Mouse (Mus musculus) lung, embryonic 15.5 days (tissue): ENCODE data around the gene Tdrd12. TPM values are rescaled to one million over a fixed set of nuclear protein-coding genes. Genes with fewer than 3 reads are reported as not detected.

ENCODE experiments used
- ATAC-seq: fragments of 200-750 bp; cut with Nextera tagmentation; 2 replicates; pipeline ENCODE4 v1.8.0; 2017; ENCODE audit warnings: moderate number of reproducible peaks, borderline replicate concordance; ENCODE audit not compliant: low FRiP score, low TSS enrichment; ENCODE audit errors: extremely low read depth
- H3K27ac ChIP-seq: fragments of 300-500 bp; sonication (generic); 2 replicates; pipeline ENCODE4 v1.5.1; 2015; ENCODE audit warnings: moderate library complexity, mild to moderate bottlenecking, inconsistent platforms
- H3K27me3 ChIP-seq: fragments of 300-500 bp; sonication (generic); 2 replicates; pipeline ENCODE4 v1.6.1; 2015; ENCODE audit warnings: inconsistent platforms
- H3K36me3 ChIP-seq: fragments of 300-500 bp; sonication (generic); 2 replicates; pipeline ENCODE4 v1.6.1; 2015; ENCODE audit warnings: inconsistent platforms
- H3K4me1 ChIP-seq: fragments of 300-500 bp; sonication (generic); 2 replicates; pipeline ENCODE4 v1.6.1; 2015; ENCODE audit warnings: inconsistent platforms
- H3K4me2 ChIP-seq: fragments of 300-500 bp; sonication (generic); 2 replicates; pipeline ENCODE4 v1.6.1; 2015; ENCODE audit warnings: inconsistent platforms, mild to moderate bottlenecking, moderate library complexity
- H3K4me3 ChIP-seq: fragments of 300-500 bp; sonication (generic); 2 replicates; pipeline ENCODE4 v1.5.1; 2015; ENCODE audit warnings: mild to moderate bottlenecking, inconsistent platforms
- H3K9ac ChIP-seq: fragments of 300-500 bp; sonication (generic); 2 replicates; pipeline ENCODE4 v1.6.1; 2015; ENCODE audit warnings: inconsistent platforms
- H3K9me3 ChIP-seq: fragments of 300-500 bp; sonication (generic); 2 replicates; pipeline ENCODE4 v1.6.1; 2016; ENCODE audit warnings: inconsistent platforms
- WGBS: fragments of 180-500 bp; shearing (Covaris S2); methylation state at CpG from one replicate; pipeline ENCODE4 v1.1.7; 2015; 5-methylcytosine and 5-hydroxymethylcytosine counted together
- polyA plus RNA-seq: library from polyadenylated mRNA; unstranded; fragments of >200 nt; fragmentation: Nextera tagmentation; extraction: Ambion mirVana; gene quantifications from 2 replicates; pipeline ENCODE4 v1.2.1, GENCODE M21; 2015

Gene Tdrd12
- polyA plus RNA-seq, 1 experiment from 2014 or later: 0.29 TPM

DNA sequence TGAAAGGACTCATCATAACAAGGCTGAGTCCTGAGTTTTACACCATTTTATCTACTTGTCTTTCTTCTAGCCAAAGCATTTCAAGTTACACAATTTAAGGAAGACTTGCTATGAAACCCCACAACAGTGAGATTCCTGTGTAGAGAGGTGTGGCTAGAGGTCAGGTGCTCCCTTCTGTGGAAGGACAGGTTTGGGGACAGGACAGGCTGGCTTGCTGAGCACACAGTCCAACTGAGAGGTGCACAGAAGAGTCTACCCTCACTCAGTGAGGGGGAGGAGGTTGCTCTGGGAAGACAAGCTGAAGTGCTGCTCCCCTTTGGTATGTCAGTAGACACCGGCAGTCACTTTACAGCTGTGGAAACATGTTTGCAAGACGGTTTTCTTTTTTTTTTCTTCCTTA is 61.1 kb downstream of the Tdrd12 start:
- H3K4me2 ChIP-seq: no peak overlapping the region
- 40% methylated on average over 2 of the region's 2 CpGs for WGBS
- ATAC-seq: no peak
- no peak overlapping the region for H3K27ac ChIP-seq
- no peaks in the 10 kb centered on the region for H3K36me3 ChIP-seq
- H3K27me3 ChIP-seq: no peaks in the 10 kb centered on the region
- no peaks in the 10 kb centered on the region for H3K9me3 ChIP-seq
- no peak overlapping the region for H3K9ac ChIP-seq
- no peak overlapping the region for H3K4me3 ChIP-seq
- H3K4me1 ChIP-seq: no peaks in the 10 kb centered on the region

DNA sequence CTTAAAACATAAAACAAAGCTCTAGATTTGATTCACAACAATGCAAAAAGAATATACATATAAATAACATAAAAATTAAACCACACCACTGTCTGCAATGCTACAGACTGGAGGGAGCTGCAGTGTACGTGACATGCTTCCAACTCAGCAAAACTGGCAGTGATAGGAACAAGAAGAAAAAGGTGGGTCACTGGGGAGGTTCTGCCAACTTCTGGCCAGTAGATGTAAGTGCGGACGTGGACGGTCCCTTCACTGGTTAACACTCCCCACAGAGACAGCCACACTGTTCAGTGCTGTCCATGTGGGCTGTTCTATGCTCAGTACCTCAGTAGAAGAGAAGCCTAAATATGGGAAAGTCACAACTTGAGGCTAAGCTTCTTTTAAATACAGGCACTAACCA is 66.8 kb downstream of the Tdrd12 start:
- ATAC-seq: no peak
- 44% methylated on average over 4 of the region's 4 CpGs for WGBS
- no peak overlapping the region for H3K9ac ChIP-seq
- no peak overlapping the region for H3K4me2 ChIP-seq
- H3K27ac ChIP-seq: no peak overlapping the region
- no peaks in the 10 kb centered on the region for H3K36me3 ChIP-seq
- no peak overlapping the region for H3K4me3 ChIP-seq
- H3K9me3 ChIP-seq: no peaks in the 10 kb centered on the region
- no peaks in the 10 kb centered on the region for H3K27me3 ChIP-seq
- H3K4me1 ChIP-seq: no peaks in the 10 kb centered on the region

DNA sequence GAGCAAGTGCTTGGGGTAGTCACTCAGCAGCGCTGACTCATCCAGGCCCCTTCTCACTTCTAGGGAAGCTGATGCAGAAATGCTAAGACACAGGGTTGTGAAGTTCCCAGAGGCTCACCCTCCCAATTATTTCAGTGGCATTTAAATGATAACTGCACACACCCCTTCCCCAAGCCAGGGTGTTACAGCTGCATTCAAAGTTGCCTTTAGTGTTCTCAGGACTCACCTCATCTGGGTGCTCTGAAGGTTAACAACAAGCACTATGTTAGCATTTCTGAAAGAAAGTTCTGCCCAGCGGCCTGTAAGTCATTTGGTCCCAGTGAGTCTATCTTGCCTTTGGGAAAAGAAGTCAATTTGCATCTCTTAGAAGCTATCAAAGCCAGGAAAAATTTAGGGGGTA is 69.7 kb downstream of the Tdrd12 start:
- Histone ChIP-seq H3K9ac (no peak overlapping the region), H3K27ac (no peak overlapping the region), H3K27me3 (no peaks in the 10 kb centered on the region), H3K4me3 (no peak overlapping the region), H3K36me3 (no peaks in the 10 kb centered on the region), H3K9me3 (no peaks in the 10 kb centered on the region), H3K4me1 (no peaks in the 10 kb centered on the region), H3K4me2 (no peak overlapping the region)
- ATAC-seq: no peak
- 58% methylated on average over 2 of the region's 2 CpGs for WGBS

DNA sequence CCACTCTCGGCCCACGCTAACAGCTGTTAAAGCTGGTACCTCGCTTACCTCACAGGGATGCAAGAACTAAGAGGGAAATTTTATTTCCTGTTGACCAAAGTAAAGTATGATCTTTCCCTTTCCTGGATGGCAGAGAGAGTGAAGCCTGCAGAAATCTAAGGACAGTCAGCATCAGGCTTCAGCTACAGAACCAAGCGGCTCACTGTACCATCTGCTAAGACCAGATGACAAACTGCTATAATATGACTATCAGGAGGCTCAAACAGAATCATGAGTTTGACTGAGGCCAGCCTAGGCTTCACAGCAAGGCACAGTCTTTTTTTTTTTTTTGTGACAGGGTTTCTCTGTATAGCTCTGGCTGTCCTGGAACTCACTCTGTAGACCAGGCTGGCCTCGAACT is 72.5 kb downstream of the Tdrd12 start:
- Histone ChIP-seq H3K27me3 (no peaks in the 10 kb centered on the region), H3K4me2 (no peak overlapping the region), H3K4me3 (no peak overlapping the region), H3K4me1 (no peaks in the 10 kb centered on the region), H3K36me3 (no peaks in the 10 kb centered on the region), H3K9me3 (no peaks in the 10 kb centered on the region), H3K27ac (no peak overlapping the region), H3K9ac (no peak overlapping the region)
- no peak for ATAC-seq
- WGBS: 87% methylated on average over 5 of the region's 5 CpGs

DNA sequence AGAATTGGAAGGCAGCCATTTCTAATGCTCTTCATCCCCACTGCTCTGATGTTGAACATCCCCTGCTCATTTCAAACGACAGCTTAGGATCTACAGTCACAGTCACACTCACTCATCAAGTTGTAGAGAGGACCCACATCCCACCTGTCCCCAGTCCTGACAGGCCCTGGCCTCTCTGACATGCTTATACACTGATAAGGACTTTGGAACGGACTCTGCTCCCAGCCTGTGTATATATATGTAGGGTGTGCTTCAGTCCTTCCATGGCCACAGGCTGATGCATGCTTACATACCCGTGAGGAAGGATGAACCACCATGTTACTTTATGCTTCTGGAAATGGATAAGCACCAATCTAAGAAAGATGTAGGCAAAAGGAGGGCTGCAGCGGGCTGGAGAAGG is 76.6 kb downstream of the Tdrd12 start:
- no peaks in the 10 kb centered on the region for H3K9me3 ChIP-seq
- no peak overlapping the region for H3K4me3 ChIP-seq
- H3K9ac ChIP-seq: no peak overlapping the region
- H3K27me3 ChIP-seq: no peaks in the 10 kb centered on the region
- H3K27ac ChIP-seq: no peak overlapping the region
- H3K4me1 ChIP-seq: no peaks in the 10 kb centered on the region
- no peaks in the 10 kb centered on the region for H3K36me3 ChIP-seq
- H3K4me2 ChIP-seq: no peak overlapping the region
- ATAC-seq: no peak
- 59% methylated on average over 4 of the region's 4 CpGs for WGBS

DNA sequence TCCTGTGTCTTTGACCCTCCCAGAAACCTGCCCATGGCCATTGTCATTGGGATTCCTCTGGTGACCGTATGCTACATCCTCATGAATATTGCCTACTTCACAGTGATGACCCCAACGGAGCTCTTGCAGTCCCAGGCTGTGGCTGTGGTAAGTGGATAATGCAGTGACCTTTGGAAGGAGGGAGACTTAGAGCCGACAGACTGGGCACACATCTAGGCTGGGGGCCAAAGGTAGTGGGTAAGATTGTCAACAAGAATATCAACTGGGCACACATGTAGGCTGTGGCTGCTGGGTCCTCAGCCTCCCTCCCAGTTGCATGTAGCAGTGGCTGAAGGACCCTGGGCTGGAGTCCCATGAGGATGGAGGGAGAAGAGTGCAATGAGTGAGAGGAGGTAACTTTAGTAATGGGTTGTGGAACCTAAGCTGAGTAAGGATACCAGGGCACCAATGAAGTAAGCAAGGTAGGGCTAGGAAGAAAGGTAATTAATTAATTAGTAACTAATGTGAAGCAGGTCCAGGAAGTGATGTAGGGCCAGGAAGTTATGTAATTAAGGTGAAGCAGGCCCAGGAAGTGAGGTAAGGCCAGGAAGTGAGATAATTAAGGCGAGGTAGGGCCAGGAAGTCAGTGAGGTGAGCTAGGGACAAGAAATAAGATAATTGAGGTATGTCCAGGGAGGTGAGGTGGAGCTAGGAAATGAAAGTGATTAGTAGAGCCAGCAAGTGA is 81.3 kb downstream of the Tdrd12 start:
- Histone ChIP-seq H3K9ac (no peak overlapping the region), H3K27me3 (no peaks in the 10 kb centered on the region), H3K4me2 (no peak overlapping the region), H3K27ac (no peak overlapping the region), H3K36me3 (no peaks in the 10 kb centered on the region), H3K9me3 (no peaks in the 10 kb centered on the region), H3K4me3 (no peak overlapping the region), H3K4me1 (no peaks in the 10 kb centered on the region)
- ATAC-seq: no peak
- 82% methylated on average over 4 of the region's 4 CpGs for WGBS

DNA sequence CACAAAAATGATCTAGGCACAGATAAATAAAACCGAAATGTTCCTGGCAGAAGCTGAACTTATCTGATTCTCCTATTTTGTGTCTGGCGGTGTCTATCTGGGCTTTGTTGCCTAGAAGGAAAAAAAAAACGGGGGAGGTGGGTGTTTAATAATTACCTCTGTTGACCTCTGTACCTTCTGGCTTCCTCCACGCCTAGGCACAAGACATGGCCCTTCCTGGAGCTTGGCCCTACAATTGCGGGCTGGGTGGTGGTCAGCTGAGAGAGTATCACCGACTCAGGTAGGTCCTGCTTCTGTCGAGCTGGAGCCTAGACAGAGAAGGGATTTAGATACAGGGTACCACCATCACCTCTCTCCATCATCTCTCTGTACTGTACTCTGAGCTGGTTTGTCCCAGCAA is 88.7 kb downstream of the Tdrd12 start:
- H3K36me3 ChIP-seq: no peaks in the 10 kb centered on the region
- ATAC-seq: no peak
- no peak overlapping the region for H3K27ac ChIP-seq
- no peak overlapping the region for H3K4me3 ChIP-seq
- 62% methylated on average over 7 of the region's 7 CpGs for WGBS
- no peaks in the 10 kb centered on the region for H3K4me1 ChIP-seq
- no peaks in the 10 kb centered on the region for H3K27me3 ChIP-seq
- no peak overlapping the region for H3K4me2 ChIP-seq
- H3K9me3 ChIP-seq: no peaks in the 10 kb centered on the region
- H3K9ac ChIP-seq: no peak overlapping the region

DNA sequence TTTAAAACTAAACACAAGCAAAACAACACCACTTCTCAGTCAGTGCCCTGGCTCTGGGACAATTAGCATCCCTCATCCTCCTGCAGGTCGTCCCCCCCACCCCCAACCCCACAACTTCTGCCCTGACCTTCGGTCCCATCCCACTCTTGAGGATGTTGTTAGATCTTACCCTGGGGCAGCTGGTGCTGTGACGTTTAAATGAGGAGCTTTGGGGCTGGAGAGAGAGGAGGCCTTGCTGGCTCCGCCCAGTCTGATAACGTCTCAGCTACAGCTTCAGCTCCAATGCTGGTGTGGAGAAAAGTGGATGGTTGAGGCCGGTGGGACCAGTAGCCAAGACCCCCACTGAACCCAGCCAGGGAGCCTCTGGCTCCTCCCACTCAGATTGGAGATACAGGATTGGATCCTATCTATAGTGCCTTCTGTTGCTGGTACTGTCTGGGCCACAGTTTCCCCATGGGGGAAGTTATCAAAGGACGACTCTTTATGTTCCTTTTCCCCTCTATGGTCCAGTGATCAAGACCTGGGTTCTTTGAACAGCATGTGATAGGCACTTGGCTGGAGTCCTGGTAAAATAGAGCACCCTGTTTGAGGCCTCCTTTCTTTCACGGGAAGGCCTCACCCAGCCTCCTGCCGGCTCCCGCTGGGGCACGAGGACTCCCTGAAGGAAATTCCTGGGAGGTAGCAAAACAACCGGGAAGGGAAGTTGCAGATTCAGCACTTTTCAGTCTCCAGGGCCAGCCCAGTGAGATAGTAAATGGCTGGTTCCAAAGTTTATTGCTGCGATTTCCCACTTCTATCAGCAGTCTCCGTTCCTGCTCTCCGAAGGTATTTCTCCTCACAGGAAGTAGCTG is 89.3 kb downstream of the Tdrd12 start, which contains the start of gene Slc7a9:
Gene Slc7a9, plus strand, starts transcription at position 801 of the 851 bp plus-strand sequence.
- Histone ChIP-seq H3K4me1 (no peaks in the 10 kb centered on the region), H3K4me2 (no peak within 1 kb of the TSS), H3K27me3 (no peaks in the 10 kb centered on the region), H3K9ac (no peak within 1 kb of the TSS), H3K36me3 (no peaks in the 10 kb centered on the region), H3K9me3 (no peaks in the 10 kb centered on the region), H3K27ac (no peak within 1 kb of the TSS), H3K4me3 (no peak within 1 kb of the TSS)
- ATAC-seq: peak; percentile 27; the same call in 1 of the 2 replicates
- 17% methylated on average over 15 of the region's 15 CpGs for WGBS

DNA sequence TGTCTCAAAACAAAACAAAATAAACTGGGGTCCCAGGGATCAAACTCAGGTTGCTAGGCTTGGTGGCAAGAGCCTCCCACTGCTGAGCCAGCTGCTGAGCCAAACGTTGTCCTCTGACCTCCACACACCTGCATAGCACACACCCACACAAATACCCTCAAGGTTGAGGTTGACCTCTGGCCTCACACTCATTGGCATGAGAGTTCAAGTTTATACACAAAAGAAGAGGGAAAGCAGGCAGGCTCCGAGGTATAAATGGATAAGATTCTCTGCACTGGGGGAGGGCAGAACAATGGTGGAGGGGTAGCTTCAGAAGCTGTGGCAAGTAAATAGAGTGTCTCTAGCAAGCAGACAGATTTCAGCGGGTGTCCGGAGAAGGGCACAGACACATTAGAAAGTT is 90.0 kb downstream of the Tdrd12 start:
- Histone ChIP-seq H3K36me3 (no peaks in the 10 kb centered on the region), H3K4me2 (no peak overlapping the region), H3K4me3 (no peak overlapping the region), H3K9ac (no peak overlapping the region), H3K9me3 (no peaks in the 10 kb centered on the region), H3K4me1 (no peaks in the 10 kb centered on the region), H3K27me3 (no peaks in the 10 kb centered on the region), H3K27ac (no peak overlapping the region)
- ATAC-seq: no peak
- WGBS: 28% methylated on average over 4 of the region's 4 CpGs

DNA sequence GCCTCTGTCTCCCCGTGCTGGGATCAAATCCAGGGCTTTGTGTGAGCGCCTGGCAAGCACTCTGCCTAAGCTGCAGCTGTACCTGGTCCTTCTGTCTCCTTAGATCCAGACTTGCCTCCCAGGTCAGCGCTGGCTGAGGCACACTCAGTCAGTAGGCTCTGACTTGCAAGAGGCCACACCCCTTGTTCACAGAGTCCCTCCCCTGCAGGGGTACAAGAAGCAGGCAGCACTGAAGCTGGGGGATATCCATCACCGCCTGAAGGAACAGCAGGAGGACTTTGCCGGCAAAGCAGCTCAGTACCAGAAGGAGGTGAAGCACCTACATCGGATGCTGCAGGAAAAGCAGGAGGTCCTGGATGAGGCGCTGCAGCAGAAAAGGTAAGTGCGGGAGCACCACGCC is 102.3 kb downstream of the Tdrd12 start:
- ATAC-seq: no peak
- Histone ChIP-seq H3K27ac (no peak overlapping the region), H3K4me2 (no peak overlapping the region), H3K9me3 (no peaks in the 10 kb centered on the region), H3K9ac (no peak overlapping the region), H3K4me1 (no peaks in the 10 kb centered on the region), H3K36me3 (peaks cover 70% of the 10 kb centered on the region), H3K27me3 (no peaks in the 10 kb centered on the region), H3K4me3 (no peak overlapping the region)
- 80% methylated on average over 9 of the region's 9 CpGs for WGBS

DNA sequence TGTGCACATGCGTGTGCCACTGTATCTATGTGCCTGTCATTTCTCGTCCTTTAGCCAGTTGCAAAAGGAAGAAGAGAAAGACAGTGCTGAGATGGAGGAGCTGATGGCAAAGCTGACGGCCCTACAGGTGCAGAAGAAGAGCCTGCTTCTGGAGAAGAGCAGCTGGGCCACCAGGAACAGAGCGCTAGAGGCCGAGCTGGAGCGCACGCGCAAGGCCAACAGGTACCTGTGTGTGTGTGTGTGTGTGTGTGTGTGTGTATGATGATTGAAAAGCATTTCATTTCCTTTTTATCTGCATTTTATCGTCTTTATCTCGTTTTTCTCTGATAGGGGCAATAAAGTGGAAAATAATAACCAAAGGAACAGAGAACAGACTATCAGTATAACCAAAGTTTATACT is 109.4 kb downstream of the Tdrd12 start:
- 89% methylated on average over 10 of the region's 10 CpGs for WGBS
- Histone ChIP-seq H3K36me3 (peaks cover 62% of the 10 kb centered on the region), H3K9me3 (no peaks in the 10 kb centered on the region), H3K27me3 (no peaks in the 10 kb centered on the region), H3K4me1 (no peaks in the 10 kb centered on the region), H3K27ac (no peak overlapping the region), H3K4me2 (no peak overlapping the region), H3K9ac (no peak overlapping the region), H3K4me3 (no peak overlapping the region)
- ATAC-seq: no peak

DNA sequence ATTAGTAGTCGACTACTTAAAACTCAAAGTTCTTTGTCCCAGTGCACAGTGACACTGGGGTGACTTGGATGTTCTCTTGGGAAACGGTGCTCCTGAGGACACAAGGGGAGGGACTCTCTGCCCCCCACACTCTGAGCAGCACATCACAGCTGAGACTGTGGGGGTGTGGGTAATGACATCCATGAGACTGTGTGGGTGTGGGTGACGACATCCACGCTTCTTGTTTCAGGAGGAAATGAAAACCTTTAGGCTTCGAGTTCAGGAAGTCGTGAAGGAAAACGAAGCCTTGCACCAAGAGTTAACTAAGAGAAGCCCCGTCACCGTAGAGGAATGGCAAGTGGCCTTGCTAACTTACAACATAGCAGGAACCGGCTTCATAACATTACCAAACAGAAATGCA is 114.5 kb downstream of the Tdrd12 start:
- ATAC-seq: no peak
- Histone ChIP-seq H3K9me3 (no peaks in the 10 kb centered on the region), H3K9ac (no peak overlapping the region), H3K4me3 (no peak overlapping the region), H3K27ac (no peak overlapping the region), H3K4me1 (no peaks in the 10 kb centered on the region), H3K27me3 (no peaks in the 10 kb centered on the region), H3K4me2 (no peak overlapping the region), H3K36me3 (peaks cover 69% of the 10 kb centered on the region)
- WGBS: 80% methylated on average over 10 of the region's 10 CpGs
